Mouse (Mus musculus): ENCODE measurements around the gene Sh3bgrl. TPM values are rescaled to one million over a fixed set of nuclear protein-coding genes. Genes with fewer than 3 reads are reported as not detected.

Sh3bgrl gene
- polyA plus RNA-seq, 1 experiment from 2014 or later: 119 TPM

DNA sequence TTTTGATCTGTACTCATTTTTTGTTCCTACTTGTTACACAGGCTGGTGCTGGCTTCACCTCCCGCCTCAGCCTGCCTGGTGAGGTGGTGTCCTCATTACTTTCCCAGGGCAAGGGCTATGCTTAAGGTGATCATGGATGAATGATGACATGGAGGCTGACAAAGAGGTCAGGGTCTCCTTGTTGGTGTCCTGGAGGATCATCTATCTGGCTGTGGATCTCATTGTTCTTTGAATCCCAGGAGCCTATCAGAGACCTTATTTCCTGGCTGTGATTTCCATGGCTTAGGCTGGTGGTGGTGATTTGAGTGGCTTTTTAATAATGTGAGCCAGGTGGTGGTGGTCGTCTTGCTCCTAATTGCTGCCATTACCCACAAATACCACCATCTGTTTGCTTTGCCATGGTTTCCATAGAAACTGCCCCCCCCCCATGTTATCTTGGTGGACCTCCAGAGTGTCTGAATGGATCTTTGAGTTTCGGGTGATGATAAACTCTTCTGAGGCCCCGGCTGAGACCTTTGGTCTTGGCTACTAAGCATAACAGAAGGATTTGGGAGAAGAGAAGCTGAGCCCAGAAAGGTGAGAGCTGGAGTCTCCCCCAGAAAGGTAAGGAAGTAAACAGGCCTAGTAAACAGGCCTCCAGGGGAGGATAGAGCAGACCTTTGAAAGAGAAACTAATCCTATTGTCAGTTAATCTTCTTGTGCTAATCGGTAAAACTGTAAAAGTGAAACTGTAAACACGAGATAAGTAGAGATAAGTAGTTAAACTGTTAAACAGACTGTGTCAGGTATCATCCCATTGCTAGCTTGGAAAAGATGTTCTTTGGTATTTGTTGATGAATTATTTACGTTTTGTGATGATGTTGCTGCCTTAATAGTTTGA, 18.5 kb downstream of the Sh3bgrl start:
- Histone ChIP-seq H3K4me2 (no peak overlapping the region), H3K4me1 (no peaks in the 10 kb centered on the region)
- WGBS: 39% methylated on average over 7 of the region's 7 CpGs

DNA sequence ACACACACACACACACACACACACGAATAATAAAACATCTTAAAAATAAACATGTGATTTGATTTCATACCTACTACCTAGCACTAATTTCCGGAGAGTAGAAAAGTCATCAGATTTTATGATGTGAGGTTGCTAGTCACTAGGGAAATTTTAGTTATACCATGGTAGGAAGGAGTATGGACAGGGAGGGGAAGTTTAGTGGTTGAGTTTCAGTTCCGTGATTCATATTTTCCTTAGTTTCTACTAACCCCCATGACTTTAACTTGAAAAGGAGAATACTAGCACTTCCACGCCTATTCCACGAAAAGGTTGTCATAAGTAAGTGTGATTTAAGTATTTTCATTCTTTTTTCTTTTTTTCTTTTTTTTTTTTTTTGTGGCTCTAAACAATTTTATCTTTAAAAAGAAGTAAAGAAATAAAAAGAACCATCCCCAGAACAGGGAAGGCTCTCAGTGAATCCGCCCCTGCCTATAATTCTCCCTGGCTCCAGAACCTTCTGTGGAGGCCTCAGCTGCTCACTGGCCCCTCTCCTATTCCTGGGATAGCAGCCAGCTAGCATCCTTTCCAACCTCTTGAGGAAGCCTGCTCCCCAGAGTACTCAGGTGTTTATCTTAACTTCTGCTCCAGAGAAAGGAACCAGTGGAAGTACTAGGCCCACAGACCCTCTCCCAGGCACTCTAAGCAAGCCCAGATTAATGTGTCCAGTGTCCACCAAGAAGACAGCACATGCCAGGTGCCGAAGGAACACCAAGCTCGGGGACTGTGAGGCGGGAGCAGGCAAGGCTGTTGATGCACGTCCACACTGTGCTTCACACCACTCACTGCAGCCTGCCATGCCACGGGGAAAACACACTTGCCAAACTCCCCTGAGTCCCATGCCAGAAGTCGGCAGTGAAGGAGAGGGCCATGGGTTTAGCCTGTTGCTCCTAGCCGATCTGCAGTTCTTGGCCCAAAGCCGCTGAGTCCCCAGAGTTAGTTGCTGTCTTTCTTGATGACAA, 25.0 kb downstream of the Sh3bgrl start:
- Histone ChIP-seq H3K27me3 (no peaks in the 10 kb centered on the region), H3K4me2 (no peak overlapping the region), H3K9me3 (no peaks in the 10 kb centered on the region), H3K36me3 (no peaks in the 10 kb centered on the region), H3K4me1 (peaks cover 3% of the 10 kb centered on the region; the same call in 1 of the 2 replicates), H3K27ac (no peak overlapping the region), H3K4me3 (no peak overlapping the region), H3K9ac (no peak overlapping the region)
- WGBS: 73% methylated on average over 14 of the region's 14 CpGs
- ATAC-seq (ENCODE audit: insufficient number of reproducible peaks, low FRiP score, low TSS enrichment, low read depth): no peak

More for the DNA sequence above, 18.5 kb downstream of the Sh3bgrl start:
- Histone ChIP-seq H3K36me3 (no peaks in the 10 kb centered on the region), H3K9ac (no peak overlapping the region), H3K9me3 (no peaks in the 10 kb centered on the region), H3K27ac (no peak overlapping the region), H3K4me3 (no peak overlapping the region), H3K27me3 (no peaks in the 10 kb centered on the region)
- ATAC-seq (ENCODE audit: insufficient number of reproducible peaks, low FRiP score, low TSS enrichment, low read depth): no peak

DNA sequence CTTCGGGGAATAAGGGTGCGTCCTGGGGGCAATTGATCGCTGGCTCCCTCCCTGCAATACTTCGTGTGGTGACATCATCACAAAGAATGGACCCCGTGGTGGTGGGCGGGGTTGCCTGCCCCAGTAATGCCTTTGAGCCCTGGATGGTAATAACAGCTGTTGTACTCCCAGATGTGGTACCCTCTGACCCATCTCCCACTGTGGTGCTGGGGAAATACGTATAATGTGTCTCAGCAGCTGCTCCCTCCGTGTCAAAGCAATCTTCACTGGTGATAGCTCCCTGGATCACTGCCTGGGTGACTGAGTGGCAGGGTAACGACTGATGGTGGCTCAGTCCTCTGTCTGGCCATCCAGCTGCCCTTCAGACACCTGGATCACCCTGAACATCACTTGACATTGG, 26.0 kb downstream of the Sh3bgrl start:
- Histone ChIP-seq H3K9ac (no peak overlapping the region), H3K27ac (no peak overlapping the region), H3K9me3 (no peaks in the 10 kb centered on the region), H3K4me3 (no peak overlapping the region), H3K4me1 (peaks cover 3% of the 10 kb centered on the region; the same call in 1 of the 2 replicates), H3K4me2 (no peak overlapping the region), H3K27me3 (no peaks in the 10 kb centered on the region), H3K36me3 (no peaks in the 10 kb centered on the region)
- 33% methylated on average over 9 of the region's 9 CpGs for WGBS
- no peak for ATAC-seq (ENCODE audit: insufficient number of reproducible peaks, low FRiP score, low TSS enrichment, low read depth)

DNA sequence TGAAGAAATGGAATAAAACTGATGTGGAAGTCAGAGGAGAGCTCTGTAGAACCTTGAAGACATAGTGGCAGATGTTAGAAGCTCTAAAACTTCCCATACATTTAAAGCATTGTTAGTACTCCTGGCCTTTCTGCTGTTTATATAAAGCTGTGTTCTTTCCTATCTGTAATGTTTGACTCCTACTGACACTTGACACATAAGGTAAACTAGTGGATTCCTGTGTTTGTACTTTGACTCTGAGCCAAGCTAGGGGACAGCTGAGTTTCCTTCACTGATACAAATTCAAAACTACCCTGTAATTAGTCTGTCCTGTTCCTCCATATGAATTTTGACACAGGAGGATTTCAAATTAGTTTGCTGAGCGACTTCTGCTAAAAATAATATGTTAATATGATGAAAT, 27.5 kb downstream of the Sh3bgrl start:
- 56% methylated on average over 1 of the region's 1 CpGs for WGBS
- Histone ChIP-seq H3K9ac (no peak overlapping the region), H3K9me3 (no peaks in the 10 kb centered on the region), H3K27me3 (no peaks in the 10 kb centered on the region), H3K36me3 (no peaks in the 10 kb centered on the region), H3K27ac (no peak overlapping the region), H3K4me3 (no peak overlapping the region), H3K4me2 (no peak overlapping the region), H3K4me1 (peaks cover 3% of the 10 kb centered on the region; the same call in 1 of the 2 replicates)
- no peak for ATAC-seq (ENCODE audit: insufficient number of reproducible peaks, low FRiP score, low TSS enrichment, low read depth)

DNA sequence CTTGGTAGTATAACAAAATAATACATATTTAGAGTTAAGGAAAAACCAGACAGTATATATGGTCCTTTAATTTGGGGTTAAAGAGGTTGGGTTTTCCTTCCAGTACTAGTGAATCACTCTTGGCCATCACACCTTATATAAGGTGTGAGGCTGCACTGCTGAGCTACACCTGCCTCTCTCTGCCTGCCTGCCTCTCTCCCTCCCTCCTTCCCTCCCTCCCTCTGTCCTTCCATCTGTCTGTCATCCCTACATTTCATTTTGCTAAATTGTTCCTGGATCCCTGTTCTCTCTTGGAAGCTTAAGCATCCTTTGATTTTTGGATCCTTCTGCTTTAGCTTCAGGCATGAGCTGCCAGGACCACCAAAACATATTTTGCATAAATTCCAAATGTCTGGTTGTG, 28.6 kb downstream of the Sh3bgrl start:
- H3K4me1 ChIP-seq: peaks cover 3% of the 10 kb centered on the region; the same call in 1 of the 2 replicates
- no peaks in the 10 kb centered on the region for H3K9me3 ChIP-seq
- H3K4me2 ChIP-seq: no peak overlapping the region
- no peak for ATAC-seq (ENCODE audit: insufficient number of reproducible peaks, low FRiP score, low TSS enrichment, low read depth)
- H3K9ac ChIP-seq: no peak overlapping the region
- H3K4me3 ChIP-seq: no peak overlapping the region
- H3K27me3 ChIP-seq: no peaks in the 10 kb centered on the region
- H3K36me3 ChIP-seq: no peaks in the 10 kb centered on the region
- no peak overlapping the region for H3K27ac ChIP-seq

DNA sequence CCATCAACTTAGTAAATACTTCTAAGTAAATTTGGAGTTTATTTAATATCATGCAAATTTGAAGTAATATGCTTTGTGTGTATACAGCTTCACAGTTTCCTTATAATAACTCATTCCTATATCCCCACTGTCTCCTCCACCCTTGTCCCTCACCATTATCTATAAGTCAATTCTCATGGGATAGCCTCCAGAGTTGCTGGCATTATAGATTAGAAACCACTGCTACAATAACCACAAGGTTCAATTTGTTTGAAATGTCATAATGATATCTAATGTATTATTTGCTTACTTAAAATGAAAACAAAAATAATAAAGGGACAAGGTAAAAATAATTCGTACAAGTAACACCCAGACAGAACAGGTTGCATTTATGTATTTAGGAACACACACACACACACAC, 31.7 kb downstream of the Sh3bgrl start:
- Histone ChIP-seq H3K27me3 (no peaks in the 10 kb centered on the region), H3K9me3 (no peaks in the 10 kb centered on the region), H3K36me3 (no peaks in the 10 kb centered on the region), H3K9ac (no peak overlapping the region), H3K4me3 (no peak overlapping the region), H3K27ac (no peak overlapping the region), H3K4me2 (no peak overlapping the region), H3K4me1 (no peaks in the 10 kb centered on the region)
- no peak for ATAC-seq (ENCODE audit: insufficient number of reproducible peaks, low FRiP score, low TSS enrichment, low read depth)
- 82% methylated on average over 1 of the region's 1 CpGs for WGBS

GRCm38 (mm10) chrX:109127551-109128088, 32.5 kb downstream of the Sh3bgrl start:
- Histone ChIP-seq H3K9me3 (no peaks in the 10 kb centered on the region), H3K9ac (no peak overlapping the region), H3K4me1 (no peaks in the 10 kb centered on the region), H3K4me3 (no peak overlapping the region), H3K36me3 (no peaks in the 10 kb centered on the region), H3K4me2 (no peak overlapping the region), H3K27me3 (no peaks in the 10 kb centered on the region), H3K27ac (no peak overlapping the region)
- no peak for ATAC-seq (ENCODE audit: insufficient number of reproducible peaks, low FRiP score, low TSS enrichment, low read depth)
- 49% methylated on average over 7 of the region's 7 CpGs for WGBS

DNA sequence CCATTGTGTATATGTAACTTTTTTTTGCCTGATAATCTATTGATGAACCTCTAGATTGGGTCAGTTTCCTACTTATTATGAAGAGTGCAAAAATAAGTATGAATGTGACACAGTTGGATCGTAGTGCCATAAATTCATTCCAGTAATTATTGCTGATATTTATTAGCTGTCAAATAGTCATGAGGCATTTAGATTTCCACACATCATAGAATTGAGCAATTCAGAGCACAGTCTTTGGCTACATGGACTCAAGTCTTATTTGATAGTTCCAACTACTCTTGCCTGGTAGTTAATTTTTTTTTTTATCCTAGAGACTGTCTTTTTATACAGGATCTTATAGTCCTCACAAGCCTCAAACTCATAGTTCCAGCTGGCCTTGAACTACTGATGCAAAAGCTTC, 34.9 kb downstream of the Sh3bgrl start:
- no peak overlapping the region for H3K4me2 ChIP-seq
- WGBS: 88% methylated on average over 1 of the region's 1 CpGs
- H3K9me3 ChIP-seq: no peaks in the 10 kb centered on the region
- no peaks in the 10 kb centered on the region for H3K4me1 ChIP-seq
- H3K9ac ChIP-seq: no peak overlapping the region
- no peaks in the 10 kb centered on the region for H3K36me3 ChIP-seq
- no peak overlapping the region for H3K27ac ChIP-seq
- no peaks in the 10 kb centered on the region for H3K27me3 ChIP-seq
- no peak overlapping the region for H3K4me3 ChIP-seq
- no peak for ATAC-seq (ENCODE audit: insufficient number of reproducible peaks, low FRiP score, low TSS enrichment, low read depth)

DNA sequence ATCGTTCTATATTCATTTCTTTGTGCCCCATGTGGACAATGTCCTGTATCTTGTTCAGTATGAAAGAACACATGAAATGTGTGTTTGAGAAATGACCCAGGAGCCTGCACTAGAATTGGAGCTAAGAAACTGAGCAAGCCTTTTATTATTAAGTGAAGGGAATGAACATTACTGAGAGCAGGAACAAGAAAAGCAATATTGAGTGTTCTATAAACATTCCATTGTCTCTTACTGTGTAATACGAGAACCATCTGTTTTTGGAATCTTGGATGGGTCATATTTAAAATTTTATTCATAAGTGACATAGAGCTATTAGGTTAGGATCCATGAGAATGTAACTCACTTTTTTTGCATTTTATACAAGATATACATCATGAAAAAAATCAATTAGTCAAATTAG, 36.7 kb downstream of the Sh3bgrl start:
- Histone ChIP-seq H3K4me1 (no peaks in the 10 kb centered on the region), H3K4me3 (no peak overlapping the region), H3K9ac (no peak overlapping the region), H3K27ac (no peak overlapping the region), H3K4me2 (no peak overlapping the region), H3K27me3 (no peaks in the 10 kb centered on the region), H3K9me3 (no peaks in the 10 kb centered on the region), H3K36me3 (no peaks in the 10 kb centered on the region)
- WGBS: 71% methylated on average over 2 of the region's 2 CpGs
- no peak for ATAC-seq (ENCODE audit: insufficient number of reproducible peaks, low FRiP score, low TSS enrichment, low read depth)

GRCm38 (mm10) chrX:109132463-109132862, 37.3 kb downstream of the Sh3bgrl start:
- ATAC-seq (ENCODE audit: insufficient number of reproducible peaks, low FRiP score, low TSS enrichment, low read depth): no peak
- H3K27ac ChIP-seq: no peak overlapping the region
- WGBS: 83% methylated on average over 1 of the region's 1 CpGs

DNA sequence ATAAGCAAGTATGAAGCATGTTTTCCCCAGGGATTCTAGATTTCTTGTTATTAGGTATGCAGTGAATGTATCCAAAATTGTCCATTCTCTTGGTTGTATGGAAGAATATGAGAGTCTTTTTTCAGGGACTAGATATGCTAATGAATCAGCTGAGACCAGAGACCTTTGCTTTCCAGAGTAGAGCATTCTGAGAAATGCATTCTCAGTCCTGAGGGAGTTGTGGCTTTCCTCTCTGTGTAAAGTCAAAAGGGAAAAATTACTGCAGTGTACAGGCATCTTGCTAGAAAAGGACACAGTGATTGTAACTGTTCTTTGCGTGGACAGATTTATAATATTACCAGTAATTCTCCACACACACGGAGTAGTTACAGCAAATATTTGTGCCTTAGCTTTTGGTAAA, 38.3 kb downstream of the Sh3bgrl start:
- Histone ChIP-seq H3K27ac (no peak overlapping the region), H3K9me3 (no peaks in the 10 kb centered on the region), H3K36me3 (no peaks in the 10 kb centered on the region), H3K4me2 (no peak overlapping the region), H3K4me3 (no peak overlapping the region), H3K9ac (no peak overlapping the region), H3K27me3 (no peaks in the 10 kb centered on the region), H3K4me1 (no peaks in the 10 kb centered on the region)
- WGBS: 46% methylated on average over 2 of the region's 2 CpGs
- no peak for ATAC-seq (ENCODE audit: insufficient number of reproducible peaks, low FRiP score, low TSS enrichment, low read depth)

More at GRCm38 (mm10) chrX:109132463-109132862, 37.3 kb downstream of the Sh3bgrl start:
- Histone ChIP-seq H3K4me1 (no peaks in the 10 kb centered on the region), H3K9ac (no peak overlapping the region), H3K9me3 (no peaks in the 10 kb centered on the region), H3K27me3 (no peaks in the 10 kb centered on the region), H3K4me3 (no peak overlapping the region), H3K4me2 (no peak overlapping the region), H3K36me3 (no peaks in the 10 kb centered on the region)

GRCm38 (mm10) chrX:109136306-109136705, 41.1 kb downstream of the Sh3bgrl start:
- Histone ChIP-seq H3K4me2 (no peak overlapping the region), H3K9ac (no peak overlapping the region), H3K9me3 (no peaks in the 10 kb centered on the region), H3K27ac (no peak overlapping the region), H3K4me1 (no peaks in the 10 kb centered on the region), H3K27me3 (no peaks in the 10 kb centered on the region), H3K36me3 (no peaks in the 10 kb centered on the region), H3K4me3 (no peak overlapping the region)
- ATAC-seq (ENCODE audit: insufficient number of reproducible peaks, low FRiP score, low TSS enrichment, low read depth): no peak

All from limb, embryonic 15.5 days (tissue).